Mouse (Mus musculus) liver, adult 2 months (tissue): ENCODE data around the gene Prdm2.

Source experiments
- CTCF ChIP-seq: fragments of 200-500 bp; IDR thresholded peaks from 2 replicates; pipeline ENCODE4 v1.5.1; 2011; ENCODE audit warnings: low read depth, low read length, control low read depth
- POLR2A ChIP-seq: fragments of 200-500 bp; IDR thresholded peaks from 2 replicates; pipeline ENCODE4 v1.6.1; 2011; ENCODE audit warnings: low read length, control low read depth; ENCODE audit not compliant: insufficient read depth; ENCODE audit errors: extremely low read depth

DNA sequence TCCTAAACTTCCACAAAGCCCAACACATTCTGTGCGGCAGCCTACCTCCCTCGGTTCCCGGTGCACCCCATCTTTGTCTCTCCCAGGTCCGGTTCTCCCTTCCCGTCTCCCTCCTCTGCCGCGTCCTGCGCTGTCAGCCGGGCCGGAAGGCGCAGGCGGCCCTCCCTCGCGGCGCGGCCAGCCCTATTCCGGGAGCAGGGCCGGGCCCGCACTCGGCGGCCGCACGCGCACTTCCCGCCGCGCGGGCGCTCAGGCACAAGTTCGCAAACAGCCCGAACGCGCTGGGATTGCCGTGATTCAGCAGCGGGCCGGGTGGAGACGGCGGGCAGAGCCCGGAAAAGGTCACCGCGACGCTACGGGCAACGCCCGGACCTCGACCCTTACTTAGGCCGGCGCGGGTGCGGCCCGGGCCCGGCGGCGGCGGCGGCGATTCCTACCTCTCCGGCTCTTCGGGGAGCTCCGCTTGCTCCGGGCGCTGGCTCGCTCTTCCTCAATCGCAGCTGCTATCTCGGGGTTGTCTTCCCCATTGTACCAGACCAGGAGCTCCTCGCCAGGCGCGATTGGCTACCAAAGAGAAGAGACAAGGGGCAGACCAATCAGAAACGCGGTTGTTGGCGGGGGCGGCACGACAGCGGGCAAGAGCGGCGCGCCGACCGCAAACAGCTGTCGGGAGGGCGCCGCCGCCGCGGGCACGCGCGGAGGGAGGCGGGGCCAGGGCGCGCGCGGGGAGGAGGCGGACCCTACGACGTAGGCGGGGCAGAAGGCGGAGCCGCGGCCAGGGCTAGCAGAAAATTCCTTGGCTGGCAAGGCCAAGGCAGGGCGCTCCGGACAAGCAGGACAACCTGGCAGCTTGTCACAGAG is 50.9 kb downstream of the Prdm2 start:
- peak; percentile 95 for TF ChIP-seq POLR2A
- TF ChIP-seq CTCF = no peak
